ENCODE assay signal across 7 mouse cellular contexts in the genomic region with DNA sequence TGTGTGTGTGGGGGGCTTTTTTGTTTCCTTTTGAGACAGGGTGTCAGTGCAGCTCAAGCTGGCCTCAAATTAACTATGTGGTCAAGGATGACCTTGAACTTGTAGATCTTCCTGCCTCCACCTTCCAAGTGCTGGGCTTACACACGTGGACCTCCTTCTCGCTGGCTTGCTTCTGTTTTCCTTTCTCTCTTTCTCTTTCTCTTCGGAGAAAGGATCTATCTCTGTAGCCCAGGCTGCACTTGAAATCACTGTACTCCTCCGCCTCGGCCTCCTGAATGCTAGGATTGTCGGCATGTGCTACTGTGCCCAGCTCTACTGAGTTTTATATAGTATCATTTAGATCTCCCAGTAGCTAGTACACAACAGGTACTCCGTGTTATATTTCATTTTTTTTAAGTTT. TPM values are rescaled to one million over a fixed set of nuclear protein-coding genes. Genes with fewer than 3 reads are reported as not detected.
DNase-seq lines count a peak whose midpoint lies in the region; ATAC-seq and TF ChIP-seq lines count a peak whose summit lies in the region.

No protein-coding gene starts in this region.

- no peak overlapping the region for H3K27ac ChIP-seq in lung, embryonic 14.5 days (ENCODE audit: low read depth)
- H3K27ac ChIP-seq in embryonic facial prominence, embryonic 11.5 days (replicated peaks; ENCODE audit: low read depth, low read length): no peak overlapping the region
- 0 out of 2 replicates have a peak overlapping the region, but pooled peaks have one; percentile 8 for H3K27ac ChIP-seq in limb, embryonic 10.5 days
- H3K27ac ChIP-seq in small intestine, adult 2 months (ENCODE audit: insufficient read depth, low read depth, low read length): peak overlapping the region; percentile 70; the same call in 1 of the 2 replicates

- no peak for TF ChIP-seq CTCF in lung, embryonic 14.5 days (IDR thresholded peaks at IDR 0.05; ENCODE audit: low read depth)
- TF ChIP-seq CTCF in small intestine, adult 2 months (IDR thresholded peaks at IDR 0.05; ENCODE audit: extremely low read depth, insufficient read length, insufficient replicate concordance, low read depth, low read length): no peak

- ATAC-seq in lung, embryonic 14.5 days (ENCODE audit: insufficient read depth): no peak
- ATAC-seq in embryonic facial prominence, embryonic 11.5 days (replicated peaks; ENCODE audit: insufficient number of reproducible peaks, low FRiP score, low TSS enrichment, low read depth): no peak

- H3K36me3 ChIP-seq in lung, embryonic 14.5 days (ENCODE audit: insufficient read depth): no peaks in the 10 kb centered on the region
- H3K36me3 ChIP-seq in embryonic facial prominence, embryonic 11.5 days (replicated peaks; ENCODE audit: control insufficient read depth, insufficient read depth, low read depth, low read length): no peaks in the 10 kb centered on the region
- peaks cover 16% of the 10 kb centered on the region for H3K36me3 ChIP-seq in limb, embryonic 10.5 days
- H3K36me3 ChIP-seq in small intestine, adult 2 months (ENCODE audit: control insufficient read depth, insufficient read depth, low read length): peaks cover 10% of the 10 kb centered on the region

- H3K9ac ChIP-seq in lung, embryonic 14.5 days: no peak overlapping the region
- H3K9ac ChIP-seq in embryonic facial prominence, embryonic 11.5 days (replicated peaks; ENCODE audit: low read length): no peak overlapping the region

- peak overlapping the region; percentile 43 for H3K4me2 ChIP-seq in lung, embryonic 14.5 days
- H3K4me2 ChIP-seq in embryonic facial prominence, embryonic 11.5 days (ENCODE audit: low read depth, low read length): peak overlapping the region; percentile 23; the same call in 1 of the 2 replicates

- no peak for TF ChIP-seq POLR2A in small intestine, adult 2 months (IDR thresholded peaks at IDR 0.05; ENCODE audit: low read depth, low read length)

- H3K4me1 ChIP-seq in lung, embryonic 14.5 days (ENCODE audit: insufficient read depth): no peaks in the 10 kb centered on the region
- H3K4me1 ChIP-seq in embryonic facial prominence, embryonic 11.5 days (ENCODE audit: control insufficient read depth, insufficient read depth, low read length): no peaks in the 10 kb centered on the region; the same call in 1 of the 2 replicates
- H3K4me1 ChIP-seq in limb, embryonic 10.5 days: peaks cover 24% of the 10 kb centered on the region
- peaks cover 9% of the 10 kb centered on the region; the same call in 1 of the 2 replicates for H3K4me1 ChIP-seq in small intestine, adult 2 months (ENCODE audit: control insufficient read depth, insufficient read depth, insufficient read length, low read length)

- WGBS in lung, embryonic 14.5 days: 42% methylated on average over 7 of the region's 7 CpGs
- 33% methylated on average over 7 of the region's 7 CpGs for WGBS in embryonic facial prominence, embryonic 11.5 days
- WGBS in limb, embryonic 10.5 days: 39% methylated on average over 7 of the region's 7 CpGs
- WGBS in small intestine, adult 2 months: 24% methylated on average over 7 of the region's 7 CpGs

- peaks cover 19% of the 10 kb centered on the region; the same call in 1 of the 2 replicates for H3K27me3 ChIP-seq in lung, embryonic 14.5 days (ENCODE audit: insufficient read depth, low read length)
- H3K27me3 ChIP-seq in embryonic facial prominence, embryonic 11.5 days (ENCODE audit: control insufficient read depth, insufficient read depth, low read length): peaks cover 6% of the 10 kb centered on the region; the same call in 1 of the 2 replicates
- H3K27me3 ChIP-seq in limb, embryonic 10.5 days (ENCODE audit: low read depth, poor library complexity, severe bottlenecking): peaks cover 36% of the 10 kb centered on the region
- H3K27me3 ChIP-seq in small intestine, adult 2 months (ENCODE audit: control insufficient read depth, insufficient read depth, low read length): no peaks in the 10 kb centered on the region

- DNase-seq in lung, embryonic 14.5 days: no peak
- no peak for DNase-seq in lung, postnatal 4 days
- no peak for DNase-seq in embryonic facial prominence, embryonic 11.5 days (ENCODE audit: low spot score)
- no peak for DNase-seq in limb, embryonic 10.5 days (ENCODE audit: low spot score)
- DNase-seq in yolk sac, embryonic 10.5 days (ENCODE audit: low spot score): no peak
- no peak for DNase-seq in cerebellum, adult 11 months

- H3K9me3 ChIP-seq in lung, embryonic 14.5 days (ENCODE audit: low read depth, low read length): no peaks in the 10 kb centered on the region
- H3K9me3 ChIP-seq in embryonic facial prominence, embryonic 11.5 days (replicated peaks; ENCODE audit: control insufficient read depth, low read length): no peaks in the 10 kb centered on the region
- H3K9me3 ChIP-seq in limb, embryonic 10.5 days (replicated peaks): no peaks in the 10 kb centered on the region

- H3K4me3 ChIP-seq in lung, embryonic 14.5 days (ENCODE audit: low read depth, low read length): no peak overlapping the region
- no peak overlapping the region for H3K4me3 ChIP-seq in embryonic facial prominence, embryonic 11.5 days (ENCODE audit: low read depth, low read length)
- peak overlapping the region; percentile 87 for H3K4me3 ChIP-seq in limb, embryonic 10.5 days
- H3K4me3 ChIP-seq in small intestine, adult 2 months (ENCODE audit: low read depth, low read length): peak overlapping the region; percentile 44

RNA-seq across cellular contexts. Expression of a gene that starts 1.5 kb away (rescaled TPM):
- polyA plus RNA-seq in lung, embryonic 14.5 days (2014; fragmentation: Nextera tagmentation; extraction: Ambion mirVana): 18.2 and 18.9 TPM in 2 replicates
- 46.2 and 49.8 TPM in 2 replicates for polyA plus RNA-seq in embryonic facial prominence, embryonic 11.5 days (2014; fragmentation: Nextera tagmentation; extraction: Ambion mirVana)
- 35.0 and 42.2 TPM in 2 replicates for polyA plus RNA-seq in limb, embryonic 10.5 days (2016; fragmentation: Nextera tagmentation; extraction: Ambion mirVana)
- 77.4 and 175 TPM in 2 replicates for polyA plus RNA-seq in small intestine, adult 2 months (2012; rRNA removed)

RNA-seq across cellular contexts. Expression of a gene that starts 13.4 kb away (rescaled TPM):
- polyA plus RNA-seq in lung, embryonic 14.5 days (2014; fragmentation: Nextera tagmentation; extraction: Ambion mirVana): 2,928 and 2,952 TPM in 2 replicates
- 3,780 and 3,916 TPM in 2 replicates for polyA plus RNA-seq in embryonic facial prominence, embryonic 11.5 days (2014; fragmentation: Nextera tagmentation; extraction: Ambion mirVana)
- polyA plus RNA-seq in limb, embryonic 10.5 days (2016; fragmentation: Nextera tagmentation; extraction: Ambion mirVana): 3,627 and 3,653 TPM in 2 replicates
- polyA plus RNA-seq in small intestine, adult 2 months (2012; rRNA removed): 827 and 2,308 TPM in 2 replicates

RNA-seq across cellular contexts. Expression of a gene that starts 36.7 kb away (rescaled TPM):
- 3.9 and 4.2 TPM in 2 replicates for polyA plus RNA-seq in lung, embryonic 14.5 days (2014; fragmentation: Nextera tagmentation; extraction: Ambion mirVana)
- 4.2 and 5.2 TPM in 2 replicates for polyA plus RNA-seq in embryonic facial prominence, embryonic 11.5 days (2014; fragmentation: Nextera tagmentation; extraction: Ambion mirVana)
- 0.55 and 0.87 TPM in 2 replicates for polyA plus RNA-seq in limb, embryonic 10.5 days (2016; fragmentation: Nextera tagmentation; extraction: Ambion mirVana)
- 4.0 and 4.7 TPM in 2 replicates for polyA plus RNA-seq in small intestine, adult 2 months (2012; rRNA removed)

Comparison
In these comparisons a context has a peak if more than half of its experiments do, and no peak if none do; other contexts are left out.
1. H3K27ac ChIP-seq: peak in limb, embryonic 10.5 days (single experiment) and small intestine, adult 2 months (single experiment); none in lung, embryonic 14.5 days (single experiment) and embryonic facial prominence, embryonic 11.5 days (single experiment).
2. H3K4me3 ChIP-seq: peak in limb, embryonic 10.5 days (single experiment) and small intestine, adult 2 months (single experiment); none in lung, embryonic 14.5 days (single experiment) and embryonic facial prominence, embryonic 11.5 days (single experiment).